Mouse (Mus musculus) liver, postnatal 0 days (tissue): Measurements from ENCODE around the gene Slu7. TPM values are rescaled to one million over a fixed set of nuclear protein-coding genes. Genes with fewer than 3 reads are reported as not detected.
A peak's percentile ranks its signal among the peaks of the same experiment; 100 is the strongest.

Experiments
- ATAC-seq: fragments of 200-750 bp; cut with Nextera tagmentation; 2 replicates; pipeline ENCODE4 v1.8.0; 2017; ENCODE audit warnings: mild to moderate bottlenecking, moderate library complexity
- DNase-seq: peaks from one replicate; pipeline ENCODE4 v3.0.0-alpha.2; 2016
- H3K27ac ChIP-seq: fragments of 300-500 bp; sonication (generic); 2 replicates; pipeline ENCODE4 v1.5.1; 2014; ENCODE audit warnings: antibody characterized with exemption, moderate library complexity, mild to moderate bottlenecking, low read depth
- H3K27me3 ChIP-seq: fragments of 300-500 bp; sonication (generic); 2 replicates; pipeline ENCODE4 v1.6.1; 2014; ENCODE audit warnings: low read length, control low read depth, mixed read lengths; ENCODE audit not compliant: insufficient read depth
- H3K36me3 ChIP-seq: fragments of 300-500 bp; sonication (generic); replicated peaks from 2 replicates; pipeline ENCODE4 v1.6.1; 2014; ENCODE audit warnings: mild to moderate bottlenecking, control low read depth, low read length, moderate library complexity, mixed read lengths; ENCODE audit not compliant: insufficient read depth
- H3K4me1 ChIP-seq: fragments of 300-500 bp; sonication (generic); 2 replicates; pipeline ENCODE4 v1.6.1; 2014; ENCODE audit warnings: antibody characterized with exemption, mild to moderate bottlenecking, control low read depth; ENCODE audit not compliant: insufficient read depth
- H3K4me2 ChIP-seq: fragments of 300-500 bp; sonication (generic); 2 replicates; pipeline ENCODE4 v1.6.1; 2014; ENCODE audit warnings: low read depth, mild to moderate bottlenecking, low read length, moderate library complexity, mixed read lengths
- H3K4me3 ChIP-seq: fragments of 300-500 bp; sonication (generic); 2 replicates; pipeline ENCODE4 v1.5.1; 2014; ENCODE audit warnings: low read depth, low read length
- H3K9ac ChIP-seq: fragments of 300-500 bp; sonication (generic); replicated peaks from 2 replicates; pipeline ENCODE4 v1.6.1; 2014; ENCODE audit warnings: mild to moderate bottlenecking, moderate library complexity
- H3K9me3 ChIP-seq: fragments of 300-500 bp; sonication (generic); 2 replicates; pipeline ENCODE4 v1.6.1; 2016; ENCODE audit warnings: mild to moderate bottlenecking, control low read depth, low read length, mixed read lengths
- CTCF ChIP-seq: sonication (generic); IDR thresholded peaks from 2 replicates; pipeline ENCODE4 v1.5.1; 2016; ENCODE audit warnings: antibody characterized with exemption, low read depth
- EP300 ChIP-seq: IDR thresholded peaks from 2 replicates; pipeline ENCODE4 v1.6.1; 2016; ENCODE audit warnings: antibody characterized with exemption, low read depth, mild to moderate bottlenecking
- WGBS: fragments of 180-500 bp; shearing (Covaris S2); extraction: QIAGEN DNeasy Blood & Tissue Kit; methylation state at CpG from one replicate; pipeline ENCODE4 v1.1.7; 2014; ENCODE audit not compliant: insufficient replicate concordance; 5-methylcytosine and 5-hydroxymethylcytosine counted together
- polyA plus RNA-seq: library from polyadenylated mRNA; unstranded; fragments of >200 nt; fragmentation: Nextera tagmentation; extraction: Ambion mirVana; gene quantifications from 2 replicates; pipeline ENCODE4 v1.2.1, GENCODE M21; 2015

Slu7 gene
- polyA plus RNA-seq = 19.7 and 20.3 TPM in 2 replicates

DNA sequence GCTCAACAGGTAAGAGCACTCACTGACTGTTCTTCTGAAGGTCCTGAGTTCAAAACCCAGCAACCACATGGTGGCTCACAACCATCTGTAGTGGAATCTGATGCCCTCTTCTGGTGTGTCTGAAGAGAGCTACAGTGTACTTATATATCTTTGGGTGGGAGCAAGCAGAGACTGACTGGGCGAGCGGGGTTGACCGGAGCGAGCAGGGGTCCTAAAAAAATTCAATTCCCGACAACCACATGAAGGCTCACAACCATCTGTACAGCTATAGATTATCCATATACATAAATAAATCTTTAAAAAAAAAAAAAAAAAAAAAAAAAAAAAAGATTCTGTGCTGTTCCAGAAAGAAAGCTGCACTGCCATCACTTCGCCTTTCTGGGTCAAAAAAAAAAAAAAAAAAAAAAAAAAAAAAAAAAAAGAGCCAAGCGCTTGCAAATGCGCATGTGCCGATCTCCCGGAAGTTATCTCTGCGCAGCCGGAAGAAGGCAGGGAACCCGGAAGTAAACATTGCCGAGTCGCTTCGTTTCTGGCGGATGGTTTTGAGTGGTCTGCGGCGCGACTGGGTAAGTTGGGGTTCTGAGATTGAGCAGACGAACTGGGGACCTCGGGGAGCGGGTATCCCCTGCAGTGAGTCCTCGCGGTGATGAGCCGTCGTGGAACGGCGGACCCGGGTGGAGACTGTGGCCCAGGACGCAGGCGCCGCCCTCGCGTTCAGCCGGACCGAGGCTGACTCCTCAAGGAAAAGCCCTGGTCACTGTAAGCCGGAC, at the start of gene Slu7:
Gene Slu7, plus strand, starts transcription at position 491 of the 770 bp plus-strand sequence.
- ATAC-seq = peak; percentile 90
- peak within 1 kb of the TSS; percentile 55 for H3K27ac ChIP-seq
- TF ChIP-seq CTCF (no peak; the same call in 1 of the 2 replicates), EP300 (no peak)
- peaks cover 13% of the 10 kb centered on the region for H3K36me3 ChIP-seq
- WGBS = 9% methylated on average over 38 of the region's 38 CpGs
- H3K4me2 ChIP-seq = peak within 1 kb of the TSS; percentile 77
- peak within 1 kb of the TSS; percentile 76 for H3K9ac ChIP-seq
- no peaks in the 10 kb centered on the region for H3K9me3 ChIP-seq
- H3K27me3 ChIP-seq = no peaks in the 10 kb centered on the region
- peak within 1 kb of the TSS; percentile 72 for H3K4me3 ChIP-seq
- H3K4me1 ChIP-seq = peaks cover 12% of the 10 kb centered on the region
- DNase-seq = peak; percentile 84

DNA sequence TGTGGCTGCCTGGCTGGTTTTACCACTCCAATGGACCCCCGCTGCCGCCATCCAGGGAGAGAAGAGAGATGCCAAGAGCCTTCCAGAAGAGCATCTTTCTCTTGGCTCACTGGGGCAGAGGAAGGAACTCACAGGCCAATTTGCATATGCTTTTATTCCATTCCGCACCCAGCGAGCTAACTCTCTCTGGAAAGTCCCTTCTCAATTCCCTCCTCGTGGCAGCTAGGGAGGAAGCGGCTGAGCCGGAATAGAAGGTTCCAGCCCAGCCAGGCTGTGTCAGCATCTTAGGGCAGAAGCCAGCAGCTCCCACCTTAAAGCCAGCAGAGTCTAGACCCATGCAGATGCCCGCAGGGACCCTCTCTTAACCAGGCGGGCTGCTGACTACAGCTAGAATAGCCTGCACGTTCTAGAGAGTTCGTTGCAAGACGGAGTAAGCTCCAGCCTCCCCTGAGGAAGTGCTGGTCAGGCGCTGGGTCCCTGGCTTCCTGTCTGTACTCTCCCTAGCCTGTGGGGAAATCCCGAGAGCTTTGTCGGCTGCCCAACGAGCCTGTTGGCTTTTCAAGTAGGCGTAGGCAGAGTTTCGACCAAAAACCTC, 48.4 kb upstream of the Slu7 start:
- H3K27me3 ChIP-seq = no peaks in the 10 kb centered on the region
- no peaks in the 10 kb centered on the region for H3K36me3 ChIP-seq
- H3K4me2 ChIP-seq = peak overlapping the region; percentile 71
- peak overlapping the region; percentile 51 for H3K9ac ChIP-seq
- DNase-seq = peak; percentile 52
- peak overlapping the region; percentile 82 for H3K27ac ChIP-seq
- under 1% methylated on average over 18 of the region's 18 CpGs for WGBS
- peak overlapping the region; percentile 44 for H3K4me3 ChIP-seq
- peak; percentile 86 for ATAC-seq
- no peaks in the 10 kb centered on the region for H3K9me3 ChIP-seq
- TF ChIP-seq EP300 = no peak
- TF ChIP-seq CTCF = no peak
- H3K4me1 ChIP-seq = peaks cover 8% of the 10 kb centered on the region

DNA sequence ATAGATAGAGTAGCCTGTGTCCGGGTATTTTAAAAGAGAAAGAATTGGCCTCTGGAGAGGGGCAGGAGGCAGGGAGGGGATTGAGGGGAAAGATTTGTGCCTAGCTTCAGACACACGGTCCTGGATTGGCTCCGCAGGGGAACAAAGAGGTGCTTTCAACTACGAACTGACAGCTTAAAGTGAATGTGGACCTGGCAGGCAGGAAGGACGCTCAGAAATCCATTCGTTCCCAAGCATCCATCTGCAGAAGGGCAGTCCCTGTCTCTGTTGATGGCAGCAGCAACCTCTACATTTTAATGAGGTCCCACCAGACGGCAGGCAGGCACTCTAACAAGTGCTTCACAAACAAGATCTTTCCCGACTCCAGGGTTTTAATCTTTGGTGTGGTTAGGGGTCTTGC, 47.8 kb upstream of the Slu7 start:
- H3K4me1 ChIP-seq = peaks cover 8% of the 10 kb centered on the region
- no peaks in the 10 kb centered on the region for H3K36me3 ChIP-seq
- H3K4me2 ChIP-seq = peak overlapping the region; percentile 71
- no peak for DNase-seq
- no peak for TF ChIP-seq CTCF
- TF ChIP-seq EP300 = no peak
- peak overlapping the region; percentile 21; the same call in 1 of the 2 replicates for H3K9ac ChIP-seq
- H3K4me3 ChIP-seq = peak overlapping the region; percentile 44
- no peaks in the 10 kb centered on the region for H3K27me3 ChIP-seq
- H3K9me3 ChIP-seq = no peaks in the 10 kb centered on the region
- peak overlapping the region; percentile 82; the same call in 1 of the 2 replicates for H3K27ac ChIP-seq
- ATAC-seq = peak; percentile 19; the same call in 1 of the 2 replicates
- WGBS = 22% methylated on average over 8 of the region's 8 CpGs

GRCm38 (mm10) chr11:43387004-43387880, 46.3 kb upstream of the Slu7 start:
- no peak overlapping the region for H3K4me2 ChIP-seq
- H3K4me1 ChIP-seq = peaks cover 8% of the 10 kb centered on the region
- 74% methylated on average over 14 of the region's 14 CpGs for WGBS
- H3K36me3 ChIP-seq = no peaks in the 10 kb centered on the region
- TF ChIP-seq CTCF (no peak), EP300 (no peak)
- no peaks in the 10 kb centered on the region for H3K9me3 ChIP-seq
- DNase-seq = no peak
- no peak overlapping the region for H3K4me3 ChIP-seq
- ATAC-seq = no peak
- no peaks in the 10 kb centered on the region for H3K27me3 ChIP-seq
- H3K27ac ChIP-seq = no peak overlapping the region
- H3K9ac ChIP-seq = no peak overlapping the region

DNA sequence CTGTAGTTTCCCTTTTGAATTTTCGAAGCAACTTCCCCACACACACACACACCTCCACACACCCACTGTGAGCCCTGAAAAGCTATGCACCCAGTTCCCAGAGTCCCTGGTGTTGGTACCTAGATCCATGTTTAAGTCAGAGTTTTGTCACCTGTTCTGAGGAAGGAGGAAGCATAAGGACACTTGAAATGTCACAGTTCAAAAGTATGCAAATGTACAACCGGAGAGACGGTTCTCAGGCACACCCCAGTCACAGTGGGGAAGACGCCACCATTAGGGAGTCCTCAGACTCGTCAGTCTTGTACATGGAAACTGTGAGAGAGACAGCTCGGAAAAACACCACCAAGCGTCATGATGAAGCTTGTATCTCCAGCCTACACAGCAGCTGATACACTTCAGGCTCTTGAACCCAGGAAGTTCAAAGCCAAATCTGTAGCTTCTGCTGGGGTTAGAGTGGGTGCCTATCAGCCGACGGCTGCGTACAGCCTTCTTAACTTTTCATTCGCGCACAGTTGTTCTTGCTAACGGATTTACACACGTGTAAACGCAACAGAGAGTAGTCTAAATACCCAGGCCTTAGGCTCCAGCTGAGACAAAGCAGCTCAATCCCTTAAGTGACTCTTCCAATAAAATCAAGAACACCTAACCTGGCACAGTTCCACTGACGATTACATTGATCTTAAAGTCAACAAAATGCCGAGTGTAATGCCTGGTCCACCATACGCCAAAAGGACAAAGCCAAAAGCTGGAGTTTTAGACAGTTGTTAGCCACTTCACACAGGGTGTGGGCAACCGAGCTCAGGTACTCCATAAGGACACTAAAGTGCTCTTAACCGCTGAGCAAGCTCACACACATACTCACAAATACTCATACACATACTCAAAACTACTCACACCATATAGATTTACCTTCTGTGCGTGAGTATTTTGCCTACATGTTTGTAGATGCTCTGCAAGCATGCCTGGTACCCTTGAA, 45.1 kb upstream of the Slu7 start:
- TF ChIP-seq CTCF (no peak), EP300 (no peak)
- ATAC-seq (no peak), DNase-seq (no peak)
- H3K9me3 ChIP-seq = no peaks in the 10 kb centered on the region
- H3K27ac ChIP-seq = no peak overlapping the region
- no peaks in the 10 kb centered on the region for H3K27me3 ChIP-seq
- H3K4me1 ChIP-seq = peaks cover 8% of the 10 kb centered on the region
- 71% methylated on average over 21 of the region's 21 CpGs for WGBS
- H3K4me2 ChIP-seq = no peak overlapping the region
- H3K4me3 ChIP-seq = no peak overlapping the region
- no peaks in the 10 kb centered on the region for H3K36me3 ChIP-seq
- no peak overlapping the region for H3K9ac ChIP-seq
